Mouse (Mus musculus): ENCODE data around the gene Abca5.
A peak's percentile ranks its signal among the peaks of the same experiment; 100 is the strongest.

Gene Abca5

DNA sequence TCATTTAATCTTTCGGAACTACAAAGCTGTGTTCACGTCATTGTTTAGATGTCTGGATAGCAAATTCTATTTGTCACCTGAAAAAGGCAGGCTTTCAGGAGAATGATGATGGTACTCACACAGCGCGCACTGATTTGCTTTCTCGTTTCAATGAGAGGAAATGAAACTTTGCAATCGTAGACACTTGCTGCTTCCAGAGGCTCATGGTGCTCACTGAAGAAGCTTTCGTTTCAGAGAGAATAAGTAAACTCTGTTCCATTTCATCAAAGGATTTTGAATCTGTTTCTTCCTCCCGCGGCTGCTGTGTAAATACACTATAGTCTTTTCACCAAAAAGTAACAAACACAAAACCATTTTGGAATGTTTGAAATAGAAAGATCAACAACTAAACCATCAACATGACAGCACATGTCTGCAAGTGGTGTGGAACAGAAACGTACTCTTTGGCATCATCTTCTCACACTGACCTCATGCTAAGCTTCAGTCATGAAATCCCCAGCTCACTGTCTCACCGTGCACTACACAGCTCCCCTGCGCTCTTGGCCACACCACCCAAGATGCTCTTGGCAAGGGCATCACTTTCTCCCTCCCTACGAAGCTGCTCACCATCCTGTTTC lies 39.5 kb downstream of the Abca5 start:
- DNase-seq = no peak

GRCm38 (mm10) chr11:110290586-110290985 lies 46.9 kb downstream of the Abca5 start:
- DNase-seq = no peak

DNA sequence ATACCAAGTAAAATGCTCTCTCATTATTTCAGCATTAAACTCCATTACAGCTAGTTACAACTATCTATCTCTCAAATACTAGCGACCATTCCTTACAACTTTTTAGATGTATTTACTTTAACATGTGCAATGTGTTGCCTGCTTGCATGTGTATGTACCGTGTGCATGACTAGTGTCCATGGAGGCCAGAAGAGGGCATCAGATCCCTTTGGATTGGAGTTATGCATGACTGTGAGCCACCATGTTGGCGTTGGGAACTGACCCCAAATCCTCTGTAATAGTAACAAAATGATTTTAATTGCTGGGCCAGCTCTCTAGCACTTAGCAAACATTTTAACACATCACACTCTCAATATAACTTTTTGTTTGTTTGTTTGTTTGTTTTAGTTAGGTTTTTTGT lies 49.1 kb downstream of the Abca5 start:
- DNase-seq = no peak

DNA sequence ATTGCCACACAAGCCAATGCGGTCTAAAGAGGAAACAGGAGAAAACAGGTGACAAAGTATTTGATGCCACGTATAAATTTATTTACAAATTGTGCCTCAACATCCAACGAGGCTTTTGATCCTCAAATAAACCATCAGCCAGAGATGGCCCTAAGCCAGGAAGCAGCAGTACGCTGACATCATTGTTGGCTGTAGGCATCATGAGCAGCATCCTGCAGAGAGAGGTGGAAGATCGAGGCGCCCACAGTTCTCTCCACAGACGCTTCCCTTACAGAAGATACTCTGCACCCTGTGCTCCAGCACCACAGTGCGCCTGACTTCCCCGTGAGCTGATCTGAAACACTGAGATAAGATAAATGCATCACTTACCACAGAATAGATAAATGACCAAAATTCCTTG lies 49.8 kb downstream of the Abca5 start:
- DNase-seq = peak; percentile 74 to 76

DNA sequence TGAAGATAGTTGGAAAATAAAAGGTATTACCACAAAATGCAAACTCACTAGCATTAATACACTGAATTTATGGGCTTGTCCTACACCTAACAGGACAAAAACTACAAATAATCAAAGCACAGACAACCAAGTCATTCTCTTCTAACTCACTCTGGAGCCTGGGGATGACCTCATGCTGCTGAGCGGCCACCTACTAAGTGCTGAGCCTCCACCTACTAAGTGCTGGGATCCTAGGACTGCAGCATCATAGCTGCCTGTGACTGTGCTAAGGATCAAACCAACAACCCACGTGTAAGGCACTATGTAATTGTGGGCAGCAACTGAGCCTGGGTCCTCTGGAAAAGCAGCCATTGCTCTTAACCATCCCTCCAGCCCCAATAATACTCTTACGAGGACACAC lies 51.2 kb downstream of the Abca5 start:
- DNase-seq = no peak

DNA sequence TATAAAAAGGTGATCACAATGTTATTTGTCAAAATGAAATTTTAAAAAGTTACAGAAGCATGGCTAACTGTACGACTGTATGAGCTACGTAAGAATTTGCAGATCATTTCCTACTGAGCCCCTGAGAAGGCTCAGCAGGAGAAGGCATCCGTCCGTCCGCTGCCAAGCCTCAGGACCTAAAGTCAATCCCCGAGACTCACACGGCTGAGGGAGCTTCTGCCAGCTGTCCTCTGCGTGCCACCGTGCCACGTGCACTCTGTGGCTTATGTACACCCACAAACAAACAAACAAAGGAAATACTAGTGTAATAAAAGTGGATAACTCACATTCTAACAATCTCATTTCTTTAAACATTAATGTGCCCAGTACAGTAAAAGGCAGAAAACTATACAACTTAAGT lies 52.7 kb downstream of the Abca5 start:
- DNase-seq = peak in 1 of 2 experiments; percentile 17

GRCm38 (mm10) chr11:110284185-110284787 lies 53.2 kb downstream of the Abca5 start:
- DNase-seq = no peak

- no peak for DNase-seq
Observed at GRCm38 (mm10) chr11:110274794-110275193, 62.7 kb downstream of the Abca5 start.

DNA sequence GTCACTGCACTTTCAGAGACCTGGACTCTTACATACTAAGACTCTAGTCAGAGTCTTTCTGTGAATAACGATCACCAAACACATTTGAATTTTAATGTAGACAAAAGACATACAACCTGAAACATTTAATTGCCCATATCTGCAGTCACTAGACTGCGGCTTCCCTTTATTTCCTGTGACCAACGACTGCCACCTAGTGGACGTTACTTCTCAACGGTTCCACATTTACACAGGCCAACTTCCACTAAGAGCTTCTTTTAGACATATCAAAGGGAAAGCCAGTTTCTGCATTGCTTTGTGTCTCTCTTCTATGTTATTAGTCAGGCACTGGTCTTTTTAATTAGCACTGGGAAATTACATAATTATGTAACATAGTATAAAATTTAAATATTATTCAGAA lies 65.8 kb downstream of the Abca5 start:
- DNase-seq = peak; percentile 69 to 76

GRCm38 (mm10) chr11:110268244-110268844 lies 69.2 kb downstream of the Abca5 start:
- DNase-seq = peak; percentile 88 to 97

GRCm38 (mm10) chr11:110267232-110267631 lies 70.3 kb downstream of the Abca5 start:
- DNase-seq = no peak

- DNase-seq = peak; percentile 24 to 42
Observed at GRCm38 (mm10) chr11:110266757-110267156, 70.8 kb downstream of the Abca5 start.

DNA sequence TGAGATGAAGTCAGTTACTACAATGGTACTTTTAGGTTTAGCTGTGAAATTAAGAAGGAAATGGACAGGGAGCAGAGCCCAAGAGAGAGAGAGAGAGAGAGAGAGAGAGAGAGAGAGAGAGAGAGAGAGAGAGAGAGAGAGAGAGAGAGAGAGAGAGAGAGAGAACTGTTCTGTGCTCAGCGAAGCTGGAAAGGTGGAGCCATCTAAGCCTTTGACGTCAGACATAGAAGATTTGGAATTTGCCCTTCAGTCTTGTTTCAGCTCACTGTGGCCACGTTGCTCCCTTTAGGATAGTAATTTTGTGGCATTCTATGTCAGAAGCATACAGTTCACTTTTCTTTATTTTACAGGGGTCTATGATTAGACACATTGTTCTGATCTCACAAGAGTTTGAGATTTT lies 75.6 kb downstream of the Abca5 start:
- no peak for DNase-seq

- no peak for DNase-seq
Observed at GRCm38 (mm10) chr11:110257911-110258310, 79.6 kb downstream of the Abca5 start.

DNA sequence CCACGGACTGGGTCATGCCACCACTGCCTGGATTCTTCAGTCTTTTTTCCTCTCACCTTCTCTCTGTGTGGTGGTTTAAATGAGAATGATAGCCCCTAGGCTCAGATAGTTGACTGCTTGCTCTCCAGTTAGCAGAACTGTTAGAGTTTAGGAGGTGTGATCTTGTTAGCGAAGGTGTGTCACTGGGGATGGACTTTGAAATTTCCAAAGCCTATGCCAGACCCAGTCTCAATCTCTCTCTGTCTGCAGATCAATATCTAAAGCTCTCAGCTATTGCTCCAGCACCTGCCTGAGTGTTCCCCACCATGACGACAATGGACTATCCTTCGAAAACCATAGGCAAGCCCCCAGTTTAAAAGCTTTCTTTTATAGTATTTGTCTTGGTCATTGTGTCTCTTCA lies 80.5 kb downstream of the Abca5 start:
- DNase-seq = no peak

GRCm38 (mm10) chr11:110252256-110252655 lies 85.3 kb downstream of the Abca5 start:
- no peak for DNase-seq

DNA sequence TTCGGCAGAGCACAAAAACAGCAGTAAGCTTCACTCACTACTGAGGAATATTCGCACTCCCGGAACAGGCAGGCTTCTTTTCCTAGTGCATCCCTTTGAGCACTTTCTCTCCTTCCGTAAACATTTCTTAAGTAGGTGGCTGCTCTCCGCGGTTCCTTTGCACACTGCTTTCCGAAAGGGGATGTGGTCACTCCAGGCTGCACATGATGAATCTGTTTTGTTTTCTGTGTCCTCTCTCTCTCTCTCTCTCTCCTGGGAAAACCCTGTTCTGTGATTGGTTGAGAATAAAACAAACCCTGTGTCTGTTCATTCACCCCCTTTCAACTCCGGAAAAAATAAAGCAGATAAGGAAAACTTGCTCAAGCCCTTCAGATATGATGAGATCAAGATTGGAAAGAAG lies 86.0 kb downstream of the Abca5 start, which contains the start of gene Abca6:
Abca6 (minus strand) TSS at position 243 of the 400 bp plus-strand sequence.
- DNase-seq = no peak

DNA sequence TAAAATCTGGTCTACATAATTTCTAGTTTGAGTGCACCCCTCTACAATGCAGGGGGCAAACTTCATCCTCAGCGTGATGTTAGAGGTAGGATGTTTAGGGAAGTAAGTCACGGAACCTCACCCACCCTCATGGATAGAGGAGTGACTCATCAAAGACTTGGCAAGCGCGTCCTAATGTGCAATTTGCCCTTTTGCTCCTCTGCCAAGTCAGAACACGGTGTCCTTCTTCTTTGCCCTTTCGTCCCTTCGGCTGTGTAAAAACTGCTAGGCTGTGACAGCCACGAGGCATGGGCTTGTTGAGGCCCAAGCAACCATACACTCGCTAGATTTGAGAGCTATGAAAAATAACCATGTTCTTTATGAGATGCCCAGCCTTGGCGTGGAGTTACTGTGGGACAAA lies 92.8 kb downstream of the Abca5 start:
- no peak for DNase-seq

DNA sequence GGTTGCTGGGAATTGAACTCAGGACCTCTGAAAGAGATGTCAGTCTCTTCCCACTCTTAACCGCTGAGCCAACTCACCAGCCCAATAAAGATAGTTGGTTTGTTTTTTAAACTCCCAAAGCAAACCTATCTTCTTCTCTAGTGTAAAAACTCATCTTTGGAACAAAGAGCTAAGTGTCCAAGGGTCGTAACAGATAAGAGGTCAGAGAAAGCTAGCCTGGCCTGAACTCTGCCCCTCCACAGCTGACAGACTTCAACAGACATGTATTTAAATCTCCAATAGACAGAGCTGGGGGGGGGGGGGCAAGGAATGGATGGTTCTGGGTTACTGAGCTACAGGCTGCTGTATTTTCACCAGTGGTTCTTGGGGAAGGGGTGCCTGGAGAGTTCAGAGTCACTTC lies 100.0 kb downstream of the Abca5 start:
- DNase-seq = no peak

DNA sequence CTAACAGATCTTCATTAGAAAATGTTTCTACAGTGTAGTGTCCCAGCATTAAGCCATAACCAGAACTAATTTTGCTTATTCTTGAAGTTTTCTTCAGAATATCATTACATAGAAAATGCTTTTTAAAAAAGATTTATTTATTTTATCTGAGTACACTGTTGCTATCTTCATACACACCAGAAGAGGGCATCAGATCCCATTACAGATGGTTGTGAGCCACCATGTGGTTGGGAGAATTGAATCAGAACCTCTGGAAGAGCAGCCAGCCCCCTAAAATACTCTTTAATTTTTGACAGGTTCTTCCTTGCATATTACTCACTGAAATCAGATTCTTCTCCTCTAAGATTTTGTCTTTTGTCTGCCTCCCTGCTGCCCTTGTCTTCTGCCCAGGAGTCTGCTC lies 104.5 kb downstream of the Abca5 start:
- no peak for DNase-seq
